Mouse (Mus musculus) kidney, postnatal 25 days (tissue): Measurements from ENCODE around the gene Fhl2.
"Not testable (repeated sequence)": the region's sequence is repeated elsewhere in the genome, so short reads cannot be mapped to it uniquely, and the experiment has no call there.

Experiments
- DNase-seq, 2 experiments: peaks; one replicate each; pipeline ENCODE4 v3.0.0; 2021; ENCODE audit warnings: mixed read lengths in 2 of 2

Gene Fhl2

DNA sequence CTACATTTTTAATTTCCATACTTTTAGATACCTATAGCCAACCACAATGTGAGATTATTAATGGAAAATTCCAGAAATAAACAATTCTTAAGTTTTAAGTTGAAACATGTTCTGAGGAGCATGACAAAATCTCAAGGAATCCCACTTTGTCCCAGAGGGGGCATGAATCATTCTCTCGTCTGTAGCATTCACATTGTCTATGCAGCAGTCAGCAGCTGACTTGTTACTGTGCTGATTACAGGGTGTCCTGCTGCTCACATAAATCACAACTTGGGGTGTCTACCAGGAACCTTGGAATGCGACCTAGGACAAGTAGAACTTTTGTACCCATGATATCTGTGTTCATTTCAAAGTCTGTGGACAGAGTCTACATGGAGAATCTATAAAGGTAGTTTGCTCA is 49.3 kb downstream of the Fhl2 start:
- DNase-seq = no peak

GRCm38 (mm10) chr1:43145388-43145787 is 51.4 kb downstream of the Fhl2 start:
- no peak for DNase-seq

GRCm38 (mm10) chr1:43144338-43144906 is 52.4 kb downstream of the Fhl2 start:
- no peak for DNase-seq

GRCm38 (mm10) chr1:43143791-43144190 is 53.0 kb downstream of the Fhl2 start:
- no peak for DNase-seq

GRCm38 (mm10) chr1:43143284-43143683 is 53.5 kb downstream of the Fhl2 start:
- DNase-seq = peak; percentile 42 to 52

- DNase-seq = no peak
Observed at GRCm38 (mm10) chr1:43142849-43143248, 53.9 kb downstream of the Fhl2 start.

DNA sequence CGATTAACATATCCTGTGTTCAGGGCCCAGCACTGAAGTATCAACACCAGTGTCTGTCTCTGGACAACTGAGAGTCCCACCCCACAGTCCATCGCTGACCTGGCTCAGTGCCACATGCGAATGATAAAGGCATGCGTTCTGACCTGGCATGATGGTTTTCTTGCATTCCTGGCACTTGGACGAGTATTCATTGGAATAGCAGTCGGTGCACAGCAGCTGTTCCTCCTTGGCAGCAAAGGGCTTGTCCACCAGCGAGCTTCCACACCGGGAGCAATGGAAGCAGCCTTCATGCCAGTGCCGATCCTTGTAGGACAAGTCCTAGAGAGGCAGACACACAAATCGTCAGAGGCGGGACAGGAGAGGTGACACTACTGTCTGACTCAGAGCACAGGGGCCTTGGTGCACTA is 55.2 kb downstream of the Fhl2 start:
- no peak for DNase-seq

DNA sequence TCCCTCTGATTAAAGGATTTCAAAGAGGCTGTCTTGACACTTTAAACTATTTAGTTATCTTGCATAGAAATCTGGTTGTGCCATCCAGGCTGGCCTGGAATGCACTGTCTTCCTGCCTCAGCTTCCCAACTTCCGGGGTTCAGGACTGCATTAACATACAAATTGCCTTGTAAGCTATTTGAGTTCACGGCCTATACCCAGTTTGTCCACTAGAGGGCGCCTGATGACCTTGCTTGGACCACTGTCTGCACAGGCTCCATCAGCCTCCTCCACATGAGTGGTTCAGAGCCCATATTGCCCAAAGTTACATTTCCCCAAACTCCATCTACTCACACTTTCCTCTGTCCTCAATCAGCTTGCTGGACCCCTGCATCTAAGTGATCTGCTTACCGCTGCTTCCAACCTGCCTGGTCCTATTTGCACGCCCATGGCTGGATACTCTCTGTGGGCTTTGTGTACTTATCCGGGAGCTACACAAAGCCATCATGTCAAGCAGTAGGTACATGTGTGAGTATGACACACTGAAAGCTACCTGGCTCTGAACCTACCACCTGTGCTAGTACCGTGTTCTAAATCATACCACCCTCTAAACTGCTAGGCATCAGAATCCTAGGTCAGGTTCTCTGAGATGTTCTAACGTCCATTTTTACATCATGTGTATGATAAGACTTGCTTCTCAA is 57.1 kb downstream of the Fhl2 start:
- peak; percentile 86 to 94 for DNase-seq

DNA sequence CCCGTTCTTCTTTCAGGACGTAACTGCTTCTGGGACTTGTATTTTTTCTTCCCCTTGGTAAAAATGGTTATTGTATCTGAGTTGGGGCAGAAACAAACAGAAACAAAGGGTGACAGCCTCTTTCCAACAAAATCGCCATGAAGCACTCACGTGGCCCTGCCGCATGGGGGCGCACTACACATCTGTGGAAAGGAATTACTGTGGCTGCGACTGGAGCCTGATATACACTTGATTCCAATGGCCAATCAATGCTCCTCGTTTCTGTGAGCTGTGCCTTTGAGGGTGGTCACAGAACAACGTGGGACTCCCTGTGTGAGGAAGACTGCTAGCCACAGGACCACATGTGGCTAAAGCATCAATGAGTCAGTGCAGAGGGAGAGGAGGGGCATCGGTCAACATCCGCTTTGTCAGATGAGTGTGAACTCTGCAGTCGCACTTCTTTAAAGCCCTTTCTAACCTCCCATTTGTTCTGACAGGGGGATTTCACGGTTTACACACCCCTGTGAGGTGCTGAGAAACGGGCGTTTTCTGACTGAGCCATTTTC is 58.4 kb downstream of the Fhl2 start:
- no peak for DNase-seq

- no peak for DNase-seq
Observed at GRCm38 (mm10) chr1:43137334-43137733, 59.5 kb downstream of the Fhl2 start.

- not testable (repeated sequence) for DNase-seq
Observed at GRCm38 (mm10) chr1:43136488-43137029, 60.2 kb downstream of the Fhl2 start.

DNA sequence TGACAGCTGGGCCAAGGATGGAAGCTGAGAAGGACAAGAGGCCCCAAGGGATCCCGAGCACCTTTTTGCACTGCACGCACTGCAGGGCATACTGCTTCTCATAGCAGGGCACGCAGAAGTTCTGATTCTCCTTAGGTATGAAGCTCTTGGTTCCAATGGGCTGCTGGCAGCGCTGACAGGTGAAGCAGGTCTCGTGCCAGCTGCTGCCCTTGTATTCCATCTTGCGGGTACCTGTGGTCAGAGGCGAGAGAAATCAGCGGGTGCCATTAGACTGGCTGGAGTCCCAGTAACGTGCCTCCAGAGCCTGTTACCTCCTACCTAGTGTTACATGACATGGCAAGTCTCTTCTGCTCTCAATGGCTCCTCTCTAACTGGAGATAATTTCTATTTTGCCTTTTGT is 65.2 kb downstream of the Fhl2 start:
- DNase-seq = no peak

DNA sequence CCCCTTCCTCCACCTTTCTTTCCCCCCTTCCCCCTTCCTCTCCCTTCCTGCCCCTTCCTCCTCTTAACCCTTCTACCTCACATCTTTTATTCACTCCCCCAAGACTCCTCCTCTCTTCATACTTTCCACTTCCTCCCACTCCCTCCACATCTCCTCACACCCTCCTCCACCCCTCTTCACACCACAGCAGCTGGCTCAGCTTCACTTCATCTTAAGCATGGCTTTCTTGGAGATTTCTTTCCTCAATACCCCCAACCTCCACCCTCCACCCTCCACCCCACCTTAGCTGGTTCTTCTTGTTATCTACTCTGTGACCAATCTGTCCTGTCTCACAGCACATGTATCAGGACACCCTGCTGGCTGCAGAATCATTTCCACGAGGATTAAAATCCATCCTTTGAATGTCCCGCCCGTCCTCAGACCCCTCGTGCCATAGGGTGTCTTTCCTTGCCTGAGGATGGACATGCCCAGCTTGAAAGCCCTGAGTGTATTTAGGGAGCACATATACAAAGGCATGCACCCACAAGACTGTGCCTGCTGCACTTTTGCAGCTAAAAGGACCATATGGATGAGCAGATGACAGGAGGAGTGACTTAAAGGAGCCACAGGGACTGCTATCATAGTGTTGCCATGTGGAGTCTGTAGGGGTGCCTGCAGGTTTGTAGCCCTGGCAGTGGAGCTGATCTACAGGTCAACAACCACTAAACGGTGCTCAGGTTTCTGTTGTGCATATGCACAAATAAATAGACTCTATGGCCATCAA is 66.4 kb downstream of the Fhl2 start:
- no peak for DNase-seq

GRCm38 (mm10) chr1:43127820-43128610 is 68.8 kb downstream of the Fhl2 start:
- no peak for DNase-seq

- no peak for DNase-seq
Observed at GRCm38 (mm10) chr1:43127196-43127595, 69.6 kb downstream of the Fhl2 start.

DNA sequence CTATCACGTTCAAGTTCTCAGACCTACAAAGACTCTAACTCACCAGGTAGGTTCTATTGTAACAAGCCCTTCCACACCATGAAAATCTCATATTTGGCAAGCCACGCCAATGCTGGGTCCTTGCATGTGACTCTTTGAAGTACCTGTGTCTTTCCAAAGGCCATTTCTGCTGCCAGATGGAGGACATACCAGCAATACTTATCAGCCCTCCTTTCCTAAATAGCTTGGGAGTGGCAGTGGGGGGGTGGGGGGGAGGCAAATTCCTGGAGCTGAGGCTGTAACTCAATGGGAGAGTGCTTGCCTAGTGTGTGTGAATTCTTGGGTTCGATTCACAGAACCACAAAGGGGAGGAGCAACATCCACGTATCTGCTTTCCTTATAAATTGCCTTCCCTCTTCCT is 72.1 kb downstream of the Fhl2 start:
- DNase-seq = no peak

DNA sequence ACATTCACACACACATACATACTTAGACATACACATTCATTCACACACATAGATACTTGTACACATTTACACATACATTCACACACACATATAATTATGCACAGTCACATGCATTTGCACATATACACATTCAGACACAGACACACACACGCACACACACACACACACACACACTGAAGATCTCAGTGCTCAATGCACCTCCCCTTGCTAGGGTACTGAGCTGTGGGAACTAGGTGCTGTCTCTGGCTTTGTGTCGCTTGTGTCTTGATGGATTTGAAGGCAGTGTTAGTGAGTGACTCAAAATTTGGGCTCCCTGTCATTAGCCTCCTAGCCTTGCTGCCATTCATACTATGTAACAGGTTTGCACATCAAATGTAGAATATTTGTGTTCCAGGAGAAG is 74.2 kb downstream of the Fhl2 start:
- no peak for DNase-seq

DNA sequence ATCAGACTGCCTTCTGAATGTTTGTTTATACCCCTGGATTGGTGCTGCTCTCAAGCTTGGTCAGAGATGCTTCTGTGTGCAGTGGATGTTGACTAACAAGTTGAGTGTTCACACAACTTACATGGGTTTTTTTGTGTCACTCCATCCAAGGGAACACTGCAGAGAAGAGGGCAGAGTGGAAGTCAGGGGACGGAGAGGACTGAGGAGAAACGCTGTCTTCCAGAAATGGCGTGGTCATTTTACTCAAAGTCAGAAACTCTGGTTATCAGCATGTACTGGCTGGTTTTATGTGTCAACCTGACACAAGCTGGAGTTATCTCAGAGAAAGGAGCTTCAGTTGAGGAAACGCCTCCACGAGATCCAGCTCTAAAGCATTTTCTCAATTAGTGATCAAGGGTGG is 75.8 kb downstream of the Fhl2 start:
- no peak for DNase-seq

- peak; percentile 73 to 82 for DNase-seq
Observed at GRCm38 (mm10) chr1:43117435-43117834, 79.3 kb downstream of the Fhl2 start.

- peak; percentile 75 to 83 for DNase-seq
Observed at GRCm38 (mm10) chr1:43112882-43113281, 83.9 kb downstream of the Fhl2 start.

GRCm38 (mm10) chr1:43110556-43110955 is 86.2 kb downstream of the Fhl2 start:
- DNase-seq = peak; percentile 71 to 78

- no peak for DNase-seq
Observed at GRCm38 (mm10) chr1:43108729-43109128, 88.1 kb downstream of the Fhl2 start.
